Mouse (Mus musculus) megakaryocyte, embryonic 14.5 days (primary cell): ENCODE results near the gene Osgep. TPM values are rescaled to one million over a fixed set of nuclear protein-coding genes. Genes with fewer than 3 reads are reported as not detected.
"Not testable (repeated sequence)": the region's sequence is repeated elsewhere in the genome, so short reads cannot be mapped to it uniquely, and the experiment has no call there.

Source experiments
- H3K27me3 ChIP-seq: replicated peaks from 2 replicates; pipeline ENCODE3; 2012; ENCODE audit warnings: inconsistent platforms
- H3K36me3 ChIP-seq: replicated peaks from 2 replicates; pipeline ENCODE3; 2012; ENCODE audit warnings: low read length, inconsistent platforms, mixed read lengths
- H3K4me1 ChIP-seq: 2 replicates; pipeline ENCODE4 v1.6.1; 2012; ENCODE audit warnings: inconsistent platforms
- H3K4me3 ChIP-seq: replicated peaks from 2 replicates; pipeline ENCODE3; 2012; ENCODE audit warnings: moderate library complexity, mild to moderate bottlenecking, inconsistent platforms
- H3K9me3 ChIP-seq: 2 replicates; pipeline ENCODE4 v1.6.1; 2012; ENCODE audit warnings: inconsistent platforms
- FLI1 ChIP-seq: IDR thresholded peaks from 2 replicates; pipeline ENCODE4 v1.6.1; 2012; ENCODE audit warnings: low read length, inconsistent platforms, mixed read lengths
- GATA1 ChIP-seq: IDR thresholded peaks from 3 replicates; pipeline ENCODE4 v1.6.1; 2012; ENCODE audit warnings: mixed read lengths, low read length, inconsistent platforms, borderline replicate concordance
- polyA plus RNA-seq: library from polyadenylated mRNA; stranded (reverse); fragments of >175 nt; gene quantifications from 2 replicates; pipeline ENCODE4 v1.2.3, GENCODE M21; 2012; ENCODE audit warnings: low replicate concordance; ENCODE audit not compliant: insufficient read depth

Osgep gene
- polyA plus RNA-seq, 1 experiment, result 14.5 TPM

DNA sequence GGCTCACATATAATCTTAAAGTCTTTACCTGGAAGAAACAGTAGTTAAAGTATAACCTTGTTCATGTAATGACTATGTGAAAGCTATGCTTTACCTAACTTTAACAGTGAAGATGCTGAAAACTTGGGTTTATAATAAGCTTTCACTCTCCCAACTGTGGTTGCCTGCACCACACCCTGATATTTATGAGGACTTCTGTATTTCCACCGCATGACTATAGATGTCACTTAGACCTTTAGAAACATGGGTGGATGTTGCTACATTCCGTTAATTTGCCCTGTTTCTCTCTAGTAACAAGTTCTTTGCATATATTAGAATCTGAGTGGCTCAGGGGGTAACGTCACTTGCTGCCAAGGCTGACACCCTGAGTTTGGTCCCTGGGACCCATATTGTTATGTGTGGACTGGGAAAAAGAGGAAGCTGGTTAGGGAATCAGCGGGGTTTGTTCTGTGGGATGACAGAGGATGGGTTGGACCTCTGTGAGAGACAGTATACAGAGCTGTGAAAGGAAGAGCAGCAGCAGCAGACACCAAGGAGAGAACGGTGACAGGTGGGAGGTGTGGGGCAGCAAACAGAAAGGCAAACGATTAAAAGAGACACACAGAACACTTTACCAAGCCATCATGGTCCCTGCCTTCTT lies 49.0 kb downstream of the Osgep start:
- no peak overlapping the region for H3K4me3 ChIP-seq
- no peaks in the 10 kb centered on the region for H3K27me3 ChIP-seq
- no peaks in the 10 kb centered on the region for H3K9me3 ChIP-seq
- TF ChIP-seq GATA1, result no peak
- TF ChIP-seq FLI1, result no peak
- peaks cover 12% of the 10 kb centered on the region for H3K4me1 ChIP-seq
- H3K36me3 ChIP-seq, result no peaks in the 10 kb centered on the region

DNA sequence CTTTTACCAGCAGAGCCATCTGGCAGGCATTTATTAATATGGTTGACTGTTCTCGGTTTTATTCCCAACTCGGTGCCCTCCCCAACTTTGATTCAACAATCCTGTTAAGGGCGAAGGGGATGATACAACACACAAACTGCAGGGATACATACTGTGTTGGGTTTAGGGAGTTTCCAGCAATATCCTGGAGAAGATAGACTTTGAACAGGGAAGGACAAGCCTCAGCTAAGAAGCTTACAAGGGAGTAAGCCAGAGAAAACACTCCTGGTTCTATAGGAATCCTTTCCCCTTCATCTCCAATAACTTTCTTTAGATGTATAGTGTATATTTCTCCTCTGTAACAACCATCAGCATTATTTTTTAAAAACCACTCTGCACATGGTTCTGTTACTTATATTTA lies 49.5 kb downstream of the Osgep start:
- TF ChIP-seq GATA1 (no peak), FLI1 (no peak)
- H3K27me3 ChIP-seq, result no peaks in the 10 kb centered on the region
- no peak overlapping the region for H3K4me3 ChIP-seq
- peaks cover 15% of the 10 kb centered on the region for H3K4me1 ChIP-seq
- no peaks in the 10 kb centered on the region for H3K9me3 ChIP-seq
- H3K36me3 ChIP-seq, result no peaks in the 10 kb centered on the region

GRCm38 (mm10) chr14:50871284-50871683 lies 53.4 kb downstream of the Osgep start:
- Histone ChIP-seq H3K4me1 (peaks cover 15% of the 10 kb centered on the region), H3K36me3 (peaks cover 17% of the 10 kb centered on the region), H3K4me3 (no peak overlapping the region), H3K27me3 (no peaks in the 10 kb centered on the region), H3K9me3 (no peaks in the 10 kb centered on the region)
- TF ChIP-seq FLI1 (no peak), GATA1 (no peak)

DNA sequence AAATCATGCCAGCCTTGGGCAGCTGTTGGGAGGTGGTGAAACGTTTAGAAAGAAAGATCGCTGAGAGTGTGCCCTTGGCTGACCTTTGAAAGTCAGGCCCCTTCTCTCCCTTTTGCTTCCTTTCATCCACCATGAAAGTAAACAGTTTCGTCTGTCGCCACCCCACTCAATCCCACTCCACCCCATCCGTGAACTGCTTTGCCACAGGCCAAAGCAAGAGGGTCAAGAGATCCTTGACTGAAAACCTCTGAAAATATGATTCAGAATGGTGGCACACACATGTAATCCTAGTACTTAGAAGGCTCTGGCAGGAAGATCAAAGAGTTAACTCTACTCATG lies 53.9 kb downstream of the Osgep start:
- Histone ChIP-seq H3K27me3 (no peaks in the 10 kb centered on the region), H3K4me3 (peak overlapping the region; percentile 94), H3K9me3 (no peaks in the 10 kb centered on the region), H3K36me3 (peaks cover 22% of the 10 kb centered on the region), H3K4me1 (peaks cover 14% of the 10 kb centered on the region)
- TF ChIP-seq GATA1 (no peak), FLI1 (no peak)

- TF ChIP-seq FLI1 (no peak), GATA1 (no peak)
- H3K4me3 ChIP-seq, result peak within 1 kb of the TSS; percentile 94
- H3K4me1 ChIP-seq, result peaks cover 20% of the 10 kb centered on the region
- no peaks in the 10 kb centered on the region for H3K27me3 ChIP-seq
- H3K9me3 ChIP-seq, result no peaks in the 10 kb centered on the region
- H3K36me3 ChIP-seq, result peaks cover 24% of the 10 kb centered on the region
Observed at GRCm38 (mm10) chr14:50869889-50870804, 54.5 kb downstream of the Osgep start, which contains the start of gene Tep1. Gene Tep1, minus strand, starts transcription at chr14:50870560.

- Histone ChIP-seq H3K4me3 (no peak overlapping the region), H3K27me3 (no peaks in the 10 kb centered on the region), H3K36me3 (peaks cover 25% of the 10 kb centered on the region), H3K9me3 (no peaks in the 10 kb centered on the region), H3K4me1 (peaks cover 22% of the 10 kb centered on the region)
- no peak for TF ChIP-seq GATA1
Observed at GRCm38 (mm10) chr14:50868656-50869055, 56.0 kb downstream of the Osgep start.

GRCm38 (mm10) chr14:50868211-50868610 lies 56.5 kb downstream of the Osgep start:
- peaks cover 22% of the 10 kb centered on the region for H3K4me1 ChIP-seq
- peaks cover 29% of the 10 kb centered on the region for H3K36me3 ChIP-seq
- H3K9me3 ChIP-seq, result no peaks in the 10 kb centered on the region
- no peaks in the 10 kb centered on the region for H3K27me3 ChIP-seq
- TF ChIP-seq FLI1, result no peak
- no peak for TF ChIP-seq GATA1
- no peak overlapping the region for H3K4me3 ChIP-seq

DNA sequence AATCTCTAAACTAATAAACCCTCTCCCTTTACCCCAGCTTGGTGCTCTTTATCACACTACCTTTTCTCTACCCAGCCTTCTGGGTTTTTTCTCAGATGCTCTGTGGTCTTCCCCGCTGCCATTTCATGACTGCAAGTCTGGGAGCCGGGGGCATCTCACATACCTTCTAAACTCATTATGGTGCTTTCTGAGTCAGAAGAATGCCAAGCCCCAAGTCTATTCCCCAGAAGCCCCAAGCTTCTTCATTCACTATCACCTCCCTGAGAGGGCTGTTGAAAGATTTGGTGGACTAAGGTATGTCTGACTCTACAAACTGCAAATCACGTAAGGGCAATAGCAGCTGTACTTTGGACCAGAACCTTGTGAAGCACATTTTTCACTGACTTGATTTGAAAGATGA lies 57.7 kb downstream of the Osgep start:
- Histone ChIP-seq H3K27me3 (no peaks in the 10 kb centered on the region), H3K36me3 (peaks cover 37% of the 10 kb centered on the region), H3K4me1 (peaks cover 22% of the 10 kb centered on the region), H3K9me3 (no peaks in the 10 kb centered on the region), H3K4me3 (no peak overlapping the region)
- TF ChIP-seq FLI1 (no peak), GATA1 (no peak)

GRCm38 (mm10) chr14:50865005-50865404 lies 59.7 kb downstream of the Osgep start:
- not testable (repeated sequence) for H3K4me3 ChIP-seq, H3K27me3 ChIP-seq, H3K9me3 ChIP-seq
- Histone ChIP-seq H3K36me3 (peaks cover 53% of the 10 kb centered on the region), H3K4me1 (peaks cover 17% of the 10 kb centered on the region)

DNA sequence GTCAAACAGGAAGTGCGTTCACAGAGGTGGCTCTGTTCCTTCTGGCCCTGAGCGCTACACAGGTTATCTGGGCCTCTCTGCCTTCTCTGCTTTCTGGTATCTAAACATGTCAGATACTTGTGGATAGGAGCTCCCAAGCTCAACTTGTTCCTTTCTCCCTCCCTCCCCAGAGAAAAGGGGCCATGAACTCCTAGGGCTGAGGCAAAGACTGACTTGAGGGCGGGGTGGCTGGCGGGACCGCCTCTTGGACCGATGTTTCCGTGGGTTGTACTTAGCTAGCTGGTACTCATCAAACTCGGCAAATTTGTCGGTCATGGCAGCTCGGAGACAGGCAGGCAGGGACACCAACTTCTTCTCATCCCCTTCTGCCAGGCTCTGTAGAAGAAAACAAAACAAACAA lies 62.1 kb downstream of the Osgep start:
- peaks cover 64% of the 10 kb centered on the region for H3K36me3 ChIP-seq
- H3K9me3 ChIP-seq, result no peaks in the 10 kb centered on the region

More for the DNA sequence above, 62.1 kb downstream of the Osgep start:
- Histone ChIP-seq H3K27me3 (no peaks in the 10 kb centered on the region), H3K4me1 (peaks cover 13% of the 10 kb centered on the region), H3K4me3 (no peak overlapping the region)
- TF ChIP-seq FLI1 (no peak), GATA1 (no peak)

Other genes starting within 250 kb of the Osgep start
- not detected in 2 replicates for gene Olfr747, start 231.7 kb downstream of the Osgep start, polyA plus RNA-seq
- not detected in 2 replicates for gene Olfr748, start 217.5 kb downstream of the Osgep start, polyA plus RNA-seq
- not detected in 2 replicates for gene Olfr749, start 179.8 kb downstream of the Osgep start, polyA plus RNA-seq
- 17.7 and 40.8 TPM in 2 replicates for gene Ttc5, start 139.4 kb downstream of the Osgep start, polyA plus RNA-seq
- not detected in 2 replicates for gene Ccnb1ip1, start 117.2 kb downstream of the Osgep start, polyA plus RNA-seq
- 3.0 TPM in 1 of 2 replicates, not detected in the other for gene Parp2, start 117.1 kb downstream of the Osgep start, polyA plus RNA-seq
- 4.3 TPM in 1 of 2 replicates, not detected in the other for gene Tep1, start 54.3 kb downstream of the Osgep start, polyA plus RNA-seq
- 0.08 and 0.39 TPM in 2 replicates for gene Klhl33, start 27.4 kb downstream of the Osgep start, polyA plus RNA-seq
- 13.9 and 87.6 TPM in 2 replicates for gene Apex1, start 75 bp upstream of the Osgep start, polyA plus RNA-seq
- gene Pip4p1, start 6.0 kb upstream of the Osgep start, polyA plus RNA-seq, result 82.0 and 93.0 TPM in 2 replicates
- 1.4 TPM in 1 of 2 replicates, not detected in the other for gene Pnp, start 6.2 kb upstream of the Osgep start, polyA plus RNA-seq
- 1.00 TPM in 1 of 2 replicates, not detected in the other for gene Gm49342, start 19.6 kb upstream of the Osgep start, polyA plus RNA-seq
- gene Pnp2, start 31.1 kb upstream of the Osgep start, polyA plus RNA-seq, result not detected in 2 replicates
- not detected in 2 replicates for gene Rnase10, start 82.9 kb upstream of the Osgep start, polyA plus RNA-seq
- not detected in 2 replicates for gene Rnase9, start 117.0 kb upstream of the Osgep start, polyA plus RNA-seq
- not detected in 2 replicates for gene Rnase11, start 125.3 kb upstream of the Osgep start, polyA plus RNA-seq
- not detected in 2 replicates for gene Rnase12, start 132.8 kb upstream of the Osgep start, polyA plus RNA-seq
- gene Olfr750, start 149.5 kb upstream of the Osgep start, polyA plus RNA-seq, result not detected in 2 replicates
- gene Rnase4, start 166.2 kb upstream of the Osgep start, polyA plus RNA-seq, result 1.6 TPM in 1 of 2 replicates, not detected in the other
- not detected in 2 replicates for gene Ang, start 166.3 kb upstream of the Osgep start, polyA plus RNA-seq
- not detected in 2 replicates for gene Eddm3b, start 189.5 kb upstream of the Osgep start, polyA plus RNA-seq
- gene Rnase6, start 199.0 kb upstream of the Osgep start, polyA plus RNA-seq, result 0.23 TPM in 1 of 2 replicates, not detected in the other
- gene Rnase1, start 221.9 kb upstream of the Osgep start, polyA plus RNA-seq, result not detected in 2 replicates
- gene Rnase2b, start 237.4 kb upstream of the Osgep start, polyA plus RNA-seq, result not detected in 2 replicates